Mouse (Mus musculus): ENCODE data around the gene Hs6st3.

Gene Hs6st3

DNA sequence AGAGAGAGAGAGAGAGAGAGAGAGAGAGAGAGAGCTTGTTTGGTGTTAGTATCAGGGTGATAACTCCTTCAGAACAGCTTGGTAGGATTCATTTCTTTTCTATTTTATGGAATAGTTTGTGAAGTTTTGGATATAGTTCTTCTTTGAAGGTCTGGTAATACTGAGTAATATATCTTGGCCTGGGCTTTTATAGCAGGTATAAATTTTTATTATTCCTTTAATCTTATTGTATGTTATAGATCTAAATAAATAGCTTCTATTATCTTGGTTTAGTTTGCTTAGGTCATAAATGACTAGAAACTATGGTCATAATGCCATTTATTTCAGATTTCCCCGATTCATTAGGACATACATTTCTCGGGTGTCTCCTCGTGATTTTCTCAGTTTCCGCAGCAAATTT is 675.8 kb downstream of the Hs6st3 start:
- no peak for DNase-seq

DNA sequence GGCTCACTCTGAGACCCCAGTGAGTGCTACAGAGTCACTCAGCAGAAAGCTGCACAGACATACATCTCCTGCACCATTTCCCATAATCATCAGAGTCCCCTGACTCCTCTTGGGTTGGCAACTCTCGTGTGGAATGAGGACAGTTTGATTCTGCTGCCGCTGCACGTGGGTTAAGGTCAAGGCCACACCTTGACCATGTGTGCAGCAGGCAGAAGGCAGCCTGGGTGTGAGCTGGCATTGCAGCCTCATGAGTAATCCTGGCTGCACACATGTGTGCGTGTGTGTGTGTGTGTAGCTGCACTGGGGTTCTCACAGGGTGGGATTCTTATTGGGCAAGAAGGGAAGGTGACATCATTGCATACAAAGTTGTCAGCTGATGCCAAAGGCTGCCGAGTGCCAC is 677.5 kb downstream of the Hs6st3 start:
- DNase-seq = no peak

DNA sequence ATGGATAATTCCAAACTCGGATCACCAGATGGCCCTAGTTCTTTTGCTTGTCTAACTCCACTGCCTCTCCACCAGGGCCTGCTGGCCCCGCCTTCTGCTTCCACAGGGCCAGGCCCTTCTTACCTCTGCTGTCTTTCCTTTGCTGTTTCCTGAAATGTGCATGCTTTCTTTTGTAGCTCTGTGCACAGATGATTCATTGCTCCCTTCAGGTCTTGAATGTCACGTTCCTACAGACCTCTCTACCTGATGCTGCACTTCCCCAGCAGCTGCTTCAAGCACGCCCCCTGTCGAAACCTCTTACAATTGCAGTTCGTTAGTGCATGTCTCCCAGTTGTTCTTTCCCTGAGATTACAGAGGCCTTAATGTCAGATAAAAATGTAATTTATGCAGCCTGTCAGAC is 682.4 kb downstream of the Hs6st3 start:
- DNase-seq = peak; percentile 35 to 60

DNA sequence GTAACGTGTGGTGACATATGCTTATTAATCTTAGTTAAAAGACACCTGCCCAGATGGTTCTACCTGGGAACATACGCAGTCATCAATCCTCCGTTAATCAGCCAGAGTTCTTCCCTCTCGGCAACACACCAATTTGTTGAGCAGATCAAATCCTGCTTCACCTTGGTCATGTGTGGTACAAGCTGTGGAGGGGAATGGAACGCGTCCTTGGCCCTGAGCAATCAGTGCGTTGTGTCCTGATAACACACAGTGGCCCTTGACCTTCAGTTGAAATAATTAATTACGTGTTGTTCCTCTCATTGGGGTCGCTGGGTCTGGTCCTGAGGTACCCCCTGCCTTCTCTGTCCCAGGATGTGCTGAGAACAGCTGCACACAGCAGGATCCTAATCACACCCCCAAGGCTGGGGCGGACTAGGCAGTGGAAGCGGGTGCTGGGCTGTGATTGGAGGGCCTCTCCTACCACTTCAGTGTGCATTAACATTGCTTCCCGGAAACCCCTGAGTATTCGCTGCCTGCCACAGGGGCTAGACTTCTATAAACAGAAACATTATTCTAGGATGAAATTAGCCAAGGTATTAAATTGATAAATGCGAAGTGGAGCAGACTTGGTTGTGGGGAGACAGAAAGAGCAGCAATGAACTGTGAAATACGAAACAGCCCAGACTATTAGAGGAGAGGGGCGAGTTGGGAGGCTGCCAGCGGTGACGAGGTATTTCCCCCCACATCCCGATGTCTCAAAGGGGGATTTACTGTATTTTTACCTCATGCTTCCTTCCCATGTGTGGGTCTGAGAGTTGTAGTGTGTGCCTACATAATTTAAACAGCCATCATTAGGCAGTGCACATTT is 693.2 kb downstream of the Hs6st3 start:
- no peak for DNase-seq

DNA sequence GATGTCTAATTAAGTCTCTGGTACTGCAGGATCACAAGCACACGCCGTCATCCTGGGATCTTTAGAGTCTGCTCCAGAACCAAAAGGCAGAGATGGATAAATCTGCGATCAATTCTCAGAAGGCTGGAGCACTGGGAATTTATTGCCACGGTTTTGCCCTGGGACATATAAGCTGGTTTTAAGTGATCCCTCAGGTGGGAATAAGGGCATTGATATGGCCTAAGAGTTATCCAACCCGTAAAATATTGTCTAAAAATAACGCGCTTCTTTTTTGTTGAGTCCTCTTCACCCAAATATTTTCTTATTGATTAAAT is 693.8 kb downstream of the Hs6st3 start:
- DNase-seq = no peak

DNA sequence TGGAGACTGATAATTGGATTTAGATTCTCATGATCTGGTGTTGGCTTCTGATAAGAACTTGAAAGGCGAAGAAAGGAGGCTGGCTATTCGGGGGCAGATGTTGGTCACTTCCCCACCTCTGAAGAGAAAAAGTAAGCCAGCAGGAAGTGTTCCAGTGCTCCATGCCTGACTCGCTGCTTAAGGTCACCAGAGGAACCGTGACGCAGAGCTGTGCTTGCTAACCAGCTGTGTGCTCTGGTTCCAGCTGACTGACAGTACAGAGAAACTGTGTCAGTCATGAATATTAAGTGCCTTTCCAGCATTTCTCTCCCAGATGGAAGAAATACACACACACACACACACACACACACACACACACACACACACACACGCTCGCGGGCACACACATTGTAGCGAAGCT is 694.8 kb downstream of the Hs6st3 start:
- no peak for DNase-seq

DNA sequence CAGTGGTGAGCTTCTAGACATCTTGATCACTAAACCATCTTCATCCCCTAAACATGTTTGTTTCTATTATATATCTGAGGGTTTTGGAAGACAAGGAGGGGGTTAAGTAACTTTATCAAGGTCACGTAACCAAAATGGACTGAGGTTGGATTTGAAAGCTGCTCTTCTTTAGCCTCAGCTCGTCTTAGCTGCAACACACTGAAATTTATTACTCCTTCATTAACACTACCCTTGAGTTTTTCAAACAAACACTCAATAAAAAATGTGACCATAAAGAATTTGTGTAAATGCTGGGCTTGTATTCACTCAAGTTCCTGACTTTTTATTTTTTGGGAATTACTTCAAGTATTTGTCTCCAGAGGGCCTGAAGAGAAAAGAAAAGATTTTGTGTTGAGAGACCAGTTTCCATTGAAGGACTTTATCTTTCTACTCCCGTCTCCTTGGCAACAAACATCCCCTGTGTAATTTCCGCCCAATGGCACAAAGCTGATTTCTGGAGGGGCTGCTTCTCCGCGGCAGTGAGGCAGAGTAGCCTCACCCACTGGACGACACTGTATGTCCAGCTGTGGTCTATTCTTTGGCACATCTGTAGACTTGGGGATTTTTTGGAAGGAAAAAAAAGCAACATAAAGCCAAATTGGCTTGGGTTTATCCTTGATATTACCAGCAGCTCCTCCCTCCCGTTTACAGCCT is 696.0 kb downstream of the Hs6st3 start:
- no peak for DNase-seq

DNA sequence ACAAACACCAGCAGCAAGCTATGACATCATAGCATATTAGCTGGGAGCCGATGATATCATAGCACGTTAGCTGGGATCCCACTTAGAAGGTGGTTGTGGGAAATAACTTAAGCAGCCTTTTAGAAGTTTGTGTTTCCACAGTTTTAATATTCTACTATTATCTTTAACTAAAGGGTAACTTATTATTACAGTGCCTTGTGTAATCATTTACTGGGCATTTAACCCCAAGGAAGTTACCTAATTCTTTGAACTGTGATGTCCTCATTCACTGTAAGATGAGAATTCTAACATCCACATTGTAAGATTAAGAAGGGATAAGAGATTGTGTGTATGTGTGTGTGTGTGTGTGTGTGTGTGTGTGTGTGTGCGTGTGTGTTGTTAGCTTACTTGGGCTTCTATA is 697.9 kb downstream of the Hs6st3 start:
- DNase-seq = no peak

DNA sequence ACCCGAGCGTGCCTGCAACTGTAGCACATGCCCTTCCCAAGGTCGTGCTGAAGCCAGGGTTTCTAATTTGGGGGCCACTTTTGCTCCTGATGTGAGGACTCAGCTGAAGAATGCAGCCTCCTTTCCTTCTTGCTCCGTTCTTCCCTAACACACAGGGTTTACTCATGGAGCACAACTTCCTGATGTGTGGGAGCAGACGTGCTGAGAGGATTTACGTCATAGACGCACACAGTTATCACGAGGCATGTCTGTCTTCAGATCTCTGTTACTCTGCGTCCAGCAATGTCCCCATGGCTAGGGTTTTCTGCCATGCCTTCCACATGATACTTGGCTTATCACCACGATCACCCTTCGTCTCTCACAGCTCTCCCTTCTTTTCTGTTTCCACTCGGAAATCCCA is 709.4 kb downstream of the Hs6st3 start:
- no peak for DNase-seq

DNA sequence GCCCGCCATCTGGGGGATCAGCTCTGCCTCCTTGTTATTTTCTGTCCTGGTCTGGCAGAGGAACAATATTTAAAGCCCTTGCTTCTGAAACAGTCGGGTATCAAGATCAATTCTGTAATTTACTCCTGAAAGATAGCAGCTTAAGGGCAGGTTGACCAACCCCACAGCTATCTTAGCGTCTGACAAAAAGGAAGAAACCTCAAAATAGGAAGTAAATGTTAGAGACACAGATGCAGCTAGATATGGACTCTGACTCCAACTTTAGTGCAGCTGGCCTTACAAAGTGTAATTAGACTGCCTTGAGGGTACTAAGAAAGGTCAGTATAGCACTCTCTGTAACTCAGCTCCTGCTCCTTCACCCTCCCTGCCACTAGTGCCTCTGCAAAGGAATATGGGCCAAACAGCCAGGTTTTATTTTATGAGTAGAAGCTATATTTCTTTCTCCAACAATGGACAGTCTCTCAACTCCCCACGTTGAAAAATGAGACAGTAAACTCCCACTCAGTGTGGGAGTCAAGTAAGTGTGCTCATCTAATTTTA is 710.7 kb downstream of the Hs6st3 start:
- DNase-seq = no peak

DNA sequence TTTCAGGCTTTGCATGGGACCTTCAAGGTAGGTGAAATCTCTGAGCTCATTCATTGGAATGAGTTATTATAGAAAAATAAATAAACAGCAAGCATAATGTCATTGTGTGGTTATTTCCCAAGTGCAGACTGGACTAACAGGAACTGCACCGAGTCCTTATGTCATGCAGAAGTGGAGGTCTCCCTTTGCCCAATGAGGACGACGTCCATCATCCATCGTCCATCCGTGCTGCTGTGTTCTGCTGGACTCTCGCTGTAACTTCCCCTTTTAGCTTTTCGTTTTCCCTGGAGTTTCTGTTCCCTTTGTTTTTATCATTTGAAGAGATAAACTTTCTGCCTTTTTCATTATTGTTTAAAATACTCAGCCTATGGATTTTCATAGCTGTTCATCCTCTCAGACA is 711.2 kb downstream of the Hs6st3 start:
- no peak for DNase-seq

DNA sequence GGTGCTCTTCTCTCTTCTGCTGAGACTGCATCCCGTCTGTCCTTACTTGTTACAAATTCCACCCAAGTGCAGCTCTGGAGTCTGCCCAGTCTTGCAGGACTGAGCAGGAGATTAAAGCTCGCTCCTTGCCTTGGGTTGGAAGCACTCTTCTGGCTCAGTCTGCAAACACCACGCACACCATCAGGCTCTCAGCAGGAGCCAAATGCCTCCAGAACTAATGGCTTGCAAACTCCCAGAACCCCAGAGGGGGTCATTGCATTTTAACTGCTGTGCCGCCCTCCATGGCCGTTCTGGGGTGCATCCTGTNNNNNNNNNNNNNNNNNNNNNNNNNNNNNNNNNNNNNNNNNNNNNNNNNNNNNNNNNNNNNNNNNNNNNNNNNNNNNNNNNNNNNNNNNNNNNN is 714.0 kb downstream of the Hs6st3 start:
- peak; percentile 59 to 63 for DNase-seq

DNA sequence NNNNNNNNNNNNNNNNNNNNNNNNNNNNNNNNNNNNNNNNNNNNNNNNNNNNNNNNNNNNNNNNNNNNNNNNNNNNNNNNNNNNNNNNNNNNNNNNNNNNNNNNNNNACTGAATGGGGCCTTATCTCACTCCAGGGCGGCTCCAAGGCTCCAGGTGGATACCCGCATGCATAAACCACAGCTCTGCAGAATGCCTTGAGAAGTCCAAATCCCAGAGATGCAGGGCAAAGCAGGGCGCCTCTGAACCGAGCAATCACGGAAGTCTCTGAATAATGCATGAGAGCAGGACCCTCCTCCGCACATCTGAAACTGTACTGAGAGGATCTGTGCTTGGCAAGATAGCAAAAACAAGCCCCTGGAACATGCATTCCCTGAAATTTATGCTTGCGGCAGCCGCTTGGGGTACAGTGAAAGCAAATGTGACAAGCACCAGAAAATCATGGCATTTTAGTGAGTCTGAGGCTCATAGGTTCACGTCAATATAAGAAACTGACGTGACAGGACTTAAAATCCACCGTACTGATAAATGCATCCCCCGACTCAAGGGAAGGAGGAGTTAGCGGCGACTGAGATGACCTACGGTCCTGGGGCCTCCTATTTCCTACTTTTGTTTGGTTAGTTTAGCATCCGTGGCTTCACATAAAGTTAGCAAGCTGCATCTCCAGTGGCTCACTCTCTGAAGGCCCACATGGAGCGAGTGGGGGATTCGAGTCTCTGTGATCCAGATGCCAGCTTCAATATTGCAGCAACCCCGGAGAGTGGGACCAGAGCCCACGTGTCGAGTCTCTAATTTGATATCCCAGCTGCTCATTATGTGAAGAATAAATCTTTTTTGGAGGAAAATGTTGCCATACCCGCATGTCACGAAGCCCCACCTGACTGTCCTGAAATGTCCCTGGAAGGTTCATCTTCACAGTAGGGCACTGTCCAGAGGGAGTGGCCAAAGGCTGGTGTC is 719.5 kb downstream of the Hs6st3 start:
- DNase-seq = peak; percentile 46 to 50

DNA sequence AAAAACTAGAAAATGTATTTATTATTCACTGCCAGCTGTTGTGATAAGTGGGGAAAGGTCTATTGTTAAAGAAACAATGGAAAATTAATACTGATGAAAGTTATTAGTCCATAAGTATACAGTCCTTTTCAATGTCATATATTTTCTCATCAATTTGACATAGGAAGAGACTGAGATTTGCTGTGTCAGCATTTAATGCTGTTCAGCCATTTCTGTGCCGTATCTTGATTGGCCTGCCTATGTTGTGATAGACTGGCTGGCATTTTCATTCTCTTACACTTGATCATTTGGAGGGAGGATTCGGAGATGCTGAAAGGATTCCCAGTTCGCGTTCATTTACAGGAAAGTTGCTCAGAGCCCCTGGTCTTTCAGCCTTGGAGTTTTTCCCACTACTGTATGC is 735.5 kb downstream of the Hs6st3 start:
- no peak for DNase-seq

DNA sequence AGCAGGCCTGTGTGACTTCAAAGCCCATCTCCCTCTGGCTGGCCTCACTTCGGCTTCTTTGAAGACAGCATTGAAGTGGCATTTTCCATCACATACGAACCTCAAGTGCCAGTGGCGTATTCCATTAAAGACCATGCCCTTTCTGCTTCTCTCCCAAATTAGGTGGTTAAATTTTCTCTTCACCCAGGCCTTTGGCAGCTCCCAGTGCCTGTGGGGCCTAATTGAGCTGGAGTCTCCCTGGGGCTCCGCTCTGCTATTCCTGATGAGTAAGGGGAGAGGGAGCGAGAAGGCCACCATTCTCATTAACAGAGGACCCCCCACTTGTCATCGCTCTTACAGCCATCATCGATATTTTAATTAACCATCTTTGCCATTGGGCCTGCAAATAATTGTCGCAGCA is 754.8 kb downstream of the Hs6st3 start:
- DNase-seq = no peak

DNA sequence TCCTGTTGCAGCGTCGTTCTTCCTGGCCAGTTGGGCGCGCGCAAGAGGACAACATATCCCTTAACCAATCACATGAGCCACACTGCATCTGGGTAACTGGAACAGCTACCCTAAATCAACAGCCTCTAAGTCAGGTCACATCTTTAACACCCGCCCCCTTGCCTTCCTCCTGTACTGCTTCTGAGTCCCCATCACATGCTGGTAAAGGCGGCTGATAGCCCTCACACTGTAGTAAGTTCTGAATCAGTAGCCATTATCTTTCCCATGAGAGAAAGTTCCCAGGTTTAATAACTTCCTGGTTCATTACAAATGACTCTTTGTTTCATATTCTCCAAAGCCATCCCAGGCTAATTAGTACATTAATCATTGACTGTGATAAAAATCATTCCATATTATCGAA is 757.0 kb downstream of the Hs6st3 start:
- DNase-seq = no peak

DNA sequence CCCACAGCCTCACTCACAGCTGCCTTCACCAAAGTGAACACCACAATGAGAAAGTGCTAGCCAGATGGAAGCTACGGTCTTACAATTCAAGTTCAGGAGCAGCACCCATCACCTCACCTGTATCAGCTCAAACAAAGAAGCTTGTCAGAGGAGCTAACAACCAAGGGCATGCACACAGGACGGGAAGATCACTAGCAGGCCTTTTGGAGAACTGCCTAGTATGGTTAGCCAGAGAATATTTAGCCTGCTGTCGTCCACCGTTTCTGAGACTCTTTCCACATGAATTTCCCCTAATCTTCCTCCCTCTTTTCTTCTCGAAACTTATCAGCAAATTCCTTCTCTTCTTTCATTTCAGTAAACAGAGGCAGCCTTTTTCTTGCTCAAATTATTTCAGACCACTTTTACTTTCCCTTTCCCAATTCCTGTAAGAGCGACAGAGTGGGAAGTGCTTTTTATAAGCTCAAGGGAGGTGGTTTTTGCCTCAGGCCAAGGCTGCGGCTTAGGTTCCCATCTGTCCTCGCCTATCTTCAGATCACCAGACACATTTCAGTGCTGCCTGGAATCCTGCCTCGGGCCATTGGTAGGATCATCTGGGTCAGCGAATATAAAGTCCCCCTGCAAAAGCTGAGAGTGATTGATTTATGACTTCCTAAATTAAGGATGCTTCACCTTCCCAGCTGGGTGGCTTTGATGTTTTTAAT is 757.8 kb downstream of the Hs6st3 start:
- DNase-seq = peak in 1 of 2 experiments; percentile 39

DNA sequence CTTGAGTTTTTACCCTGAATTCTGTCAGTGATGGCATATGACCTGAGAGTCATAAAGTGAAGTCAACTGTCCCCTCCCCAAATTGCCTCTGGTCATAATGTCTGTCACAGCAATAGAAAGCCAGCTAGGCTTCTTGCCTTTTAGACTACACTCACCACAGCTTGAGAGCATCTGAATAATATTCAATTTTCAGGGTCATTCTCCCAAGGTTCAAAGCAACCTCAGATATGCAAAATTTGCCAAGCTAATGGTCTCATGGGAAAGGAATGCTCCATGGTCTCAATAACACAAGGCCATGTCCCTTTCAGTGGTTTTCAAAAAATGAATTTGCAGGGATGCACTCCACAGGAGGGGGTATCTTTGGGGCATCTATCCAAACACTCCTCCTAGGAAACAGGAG is 764.3 kb downstream of the Hs6st3 start:
- DNase-seq = no peak

DNA sequence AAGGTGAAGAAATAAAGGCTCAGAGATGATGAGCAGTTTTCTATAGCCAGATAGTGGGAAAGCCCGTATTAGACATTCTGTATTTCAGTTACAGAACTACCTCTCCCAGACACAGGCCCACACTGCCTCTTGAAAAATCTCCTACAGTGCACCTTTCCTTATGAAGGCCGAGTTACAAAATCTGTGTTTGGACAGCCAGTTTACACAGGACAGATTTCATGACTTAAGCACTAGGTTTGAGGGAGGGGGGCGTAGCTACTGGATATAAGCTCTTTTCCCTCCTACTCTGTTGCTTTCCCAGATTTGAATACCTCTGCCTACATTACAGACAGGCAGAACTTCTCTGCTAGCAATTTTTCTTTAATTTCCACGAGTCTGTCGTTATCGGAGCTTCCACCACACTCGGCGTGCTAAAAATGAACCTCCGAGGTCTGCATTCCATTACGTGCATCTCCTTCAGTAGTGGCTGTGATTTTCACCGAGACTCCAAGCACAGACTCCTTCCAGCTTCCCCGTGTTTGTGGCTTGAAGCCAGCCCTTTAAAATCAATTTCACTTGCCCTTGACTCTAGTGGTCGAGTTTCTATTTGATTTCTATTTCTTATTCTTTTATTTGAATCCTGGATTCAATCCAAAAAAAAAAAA is 770.0 kb downstream of the Hs6st3 start:
- no peak for DNase-seq

DNA sequence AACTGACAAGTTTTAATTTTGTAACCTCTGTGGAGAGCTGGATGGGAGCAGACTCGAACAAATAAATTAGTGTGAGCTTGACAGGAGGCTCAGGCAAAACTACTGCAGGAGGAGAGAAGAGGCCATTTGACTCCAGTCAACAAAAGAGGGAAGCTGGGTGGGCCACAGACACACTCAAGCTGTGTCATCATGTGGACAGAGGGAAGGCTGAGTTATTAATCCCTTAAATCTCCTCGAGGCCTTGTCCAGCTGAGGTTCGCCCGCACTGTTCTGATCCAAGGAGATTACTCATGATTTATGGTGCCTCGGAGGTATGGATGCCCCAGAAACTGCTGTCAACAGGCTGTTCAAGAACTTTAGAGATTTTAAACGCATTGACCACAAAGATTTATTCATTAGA is 776.4 kb downstream of the Hs6st3 start:
- DNase-seq = no peak

DNA sequence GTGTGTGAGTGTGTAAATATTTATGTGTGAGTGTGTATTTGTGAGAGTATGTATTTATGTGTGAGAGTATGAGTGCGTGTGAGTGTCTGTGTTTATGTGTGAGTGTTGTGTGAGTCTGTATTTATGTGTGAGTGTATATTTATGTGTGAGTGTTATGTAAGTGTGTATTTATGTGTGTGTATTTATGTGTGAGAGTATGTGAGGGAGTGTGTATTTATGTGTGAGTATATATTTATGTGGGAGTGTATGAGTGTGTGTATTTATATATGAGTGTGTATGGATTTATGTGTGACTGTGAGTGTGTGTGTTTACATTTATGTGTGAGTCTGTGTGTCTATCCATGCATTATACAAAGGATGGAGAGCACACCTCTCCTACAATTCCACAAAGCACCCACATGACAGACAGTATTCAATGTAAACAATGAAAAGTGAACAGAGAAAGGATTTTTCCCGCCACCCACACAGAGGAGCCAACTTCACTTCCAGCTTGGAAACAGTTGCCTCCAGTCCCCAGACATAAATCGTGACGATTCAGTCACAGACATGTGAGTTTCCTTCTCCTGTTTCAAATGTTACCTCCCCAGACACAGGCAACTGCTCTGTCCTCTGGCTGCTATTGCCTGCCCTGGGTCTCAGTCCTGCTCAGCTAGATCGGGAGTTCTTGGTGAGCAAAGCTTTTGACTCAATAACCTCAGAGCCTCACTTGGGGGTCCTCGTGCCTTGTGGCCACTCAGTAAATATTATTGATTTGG is 780.3 kb downstream of the Hs6st3 start:
- DNase-seq = no peak
